Mouse (Mus musculus) liver, adult 2 months (tissue): ENCODE measurements at regions not wholly inside any gene's neighbourhood (a gene's known extent, or its start where the extent isn't known, plus 50 kb on each side); places are given as distances from the start of the nearest gene placed in this dataset.

Experiments
- DNase-seq: peaks from one replicate; pipeline ENCODE4 v3.0.0-alpha.2; 2011; ENCODE audit warnings: low read depth, low spot score; ENCODE audit errors: extremely low read depth
- H3K27ac ChIP-seq: fragments of 200-500 bp; replicated peaks from 2 replicates; pipeline ENCODE4 v1.5.1; 2012; ENCODE audit warnings: low read depth, mild to moderate bottlenecking, control low read depth, inconsistent platforms, low read length; ENCODE audit not compliant: insufficient read depth
- H3K27me3 ChIP-seq: fragments of 200-500 bp; 2 replicates; pipeline ENCODE4 v1.6.1; 2012; ENCODE audit warnings: mild to moderate bottlenecking, moderate library complexity, low read length, inconsistent platforms; ENCODE audit not compliant: control insufficient read depth, insufficient read depth
- H3K36me3 ChIP-seq: fragments of 200-500 bp; 2 replicates; pipeline ENCODE4 v1.6.1; 2012; ENCODE audit warnings: low read length, inconsistent platforms; ENCODE audit not compliant: control insufficient read depth, insufficient read depth
- H3K4me1 ChIP-seq: fragments of 200-500 bp; 2 replicates; pipeline ENCODE4 v1.6.1; 2011; ENCODE audit warnings: low read length; ENCODE audit not compliant: control insufficient read depth, insufficient read depth
- H3K4me3 ChIP-seq: fragments of 200-500 bp; 2 replicates; pipeline ENCODE4 v1.5.1; 2011; ENCODE audit warnings: low read depth, mild to moderate bottlenecking, control low read depth, low read length, moderate library complexity; ENCODE audit not compliant: insufficient read depth
- H3K79me2 ChIP-seq: fragments of 200-500 bp; 2 replicates; pipeline ENCODE4 v1.6.1; 2012; ENCODE audit warnings: inconsistent platforms, mild to moderate bottlenecking, low read length, moderate library complexity; ENCODE audit not compliant: control insufficient read depth, insufficient read depth
- H3K9ac ChIP-seq: fragments of 200-500 bp; 2 replicates; pipeline ENCODE4 v1.6.1; 2012; ENCODE audit warnings: low read depth, mild to moderate bottlenecking, control low read depth, inconsistent platforms, low read length
- CTCF ChIP-seq: fragments of 200-500 bp; IDR thresholded peaks from 2 replicates; pipeline ENCODE4 v1.5.1; 2011; ENCODE audit warnings: low read depth, low read length, control low read depth
- POLR2A ChIP-seq: fragments of 200-500 bp; IDR thresholded peaks from 2 replicates; pipeline ENCODE4 v1.6.1; 2011; ENCODE audit warnings: low read length, control low read depth; ENCODE audit not compliant: insufficient read depth; ENCODE audit errors: extremely low read depth
- WGBS: fragments of 180-500 bp; shearing (Covaris S2); methylation state at CpG from one replicate; pipeline ENCODE4 v1.1.7; 2018; 5-methylcytosine and 5-hydroxymethylcytosine counted together

DNA sequence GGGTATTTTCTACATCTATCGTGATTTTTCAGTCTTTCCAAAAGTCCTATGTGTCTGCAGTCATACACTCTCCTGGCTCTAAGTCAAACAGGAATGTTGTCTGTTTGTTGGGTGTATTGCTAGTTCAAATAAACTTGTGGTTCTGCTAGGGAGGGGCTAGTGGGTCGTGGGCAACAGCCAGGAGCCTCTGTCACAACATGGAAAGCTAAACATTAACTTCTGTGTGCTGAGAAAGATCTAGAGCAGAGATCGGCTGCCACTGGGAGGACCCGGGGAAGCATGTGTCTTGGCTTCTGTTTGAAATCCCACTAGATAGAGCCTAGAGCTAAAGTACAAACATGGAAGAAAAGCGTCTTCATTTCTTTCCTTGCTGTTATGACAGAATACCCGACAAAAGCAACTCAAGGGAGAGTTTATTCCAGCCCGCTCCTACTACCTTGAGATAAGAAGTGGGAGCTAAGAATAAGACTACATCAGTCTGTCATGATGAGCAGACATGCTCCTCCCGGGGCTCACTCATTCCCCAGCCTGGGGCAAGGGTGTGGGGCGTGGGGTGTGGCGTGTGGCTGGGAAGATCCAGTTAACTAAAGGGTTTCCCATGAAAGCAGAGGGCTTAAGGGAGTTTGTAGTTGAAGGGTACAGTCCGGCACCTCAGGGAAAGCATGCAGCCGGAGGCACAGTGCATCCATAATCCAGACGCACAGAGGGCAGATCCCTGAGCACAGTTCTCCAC, 190.7 kb downstream of the Rybp start:
- H3K4me3 ChIP-seq, result no peak overlapping the region
- no peak overlapping the region for H3K27ac ChIP-seq
- H3K36me3 ChIP-seq, result no peaks in the 10 kb centered on the region
- no peaks in the 10 kb centered on the region for H3K27me3 ChIP-seq
- 51% methylated on average over 13 of the region's 13 CpGs for WGBS
- no peak for TF ChIP-seq CTCF
- no peak for TF ChIP-seq POLR2A
- no peak overlapping the region for H3K9ac ChIP-seq
- H3K4me1 ChIP-seq, result peaks cover 7% of the 10 kb centered on the region
- peak; percentile 95 for DNase-seq
- H3K79me2 ChIP-seq, result no peaks in the 10 kb centered on the region

DNA sequence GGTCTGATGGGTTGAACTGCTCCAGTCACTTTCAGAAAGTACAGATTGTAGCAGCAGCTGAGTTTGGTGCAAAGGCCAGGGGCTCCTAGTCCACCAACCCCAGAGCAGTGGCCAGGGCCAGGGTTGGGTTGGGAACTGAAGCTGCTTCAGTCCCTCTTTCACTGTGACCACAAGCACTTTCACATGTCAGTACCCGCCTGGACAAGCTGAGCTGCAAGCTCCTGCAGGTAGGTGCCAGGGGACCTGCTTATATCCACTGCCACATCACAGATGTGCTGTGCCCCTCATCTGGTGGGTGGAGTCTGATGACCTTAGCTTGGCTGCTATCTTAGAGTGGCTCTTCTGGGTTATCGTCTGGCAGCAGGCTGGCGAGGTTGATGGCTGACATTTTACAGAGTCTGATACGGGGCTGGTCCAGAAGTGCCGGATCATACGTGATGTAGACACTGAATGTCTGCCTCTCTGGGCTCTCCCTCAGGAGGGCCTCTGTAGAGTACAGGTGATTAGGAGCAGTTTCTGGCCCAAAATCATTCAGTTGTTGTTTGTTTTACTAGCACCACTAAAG, 192.6 kb downstream of the Rybp start:
- TF ChIP-seq CTCF (no peak), POLR2A (no peak)
- H3K27me3 ChIP-seq, result no peaks in the 10 kb centered on the region
- WGBS, result 94% methylated on average over 6 of the region's 6 CpGs
- H3K4me1 ChIP-seq, result peaks cover 7% of the 10 kb centered on the region
- H3K9ac ChIP-seq, result no peak overlapping the region
- H3K4me3 ChIP-seq, result no peak overlapping the region
- no peaks in the 10 kb centered on the region for H3K36me3 ChIP-seq
- no peak overlapping the region for H3K27ac ChIP-seq
- no peaks in the 10 kb centered on the region for H3K79me2 ChIP-seq
- DNase-seq, result no peak

DNA sequence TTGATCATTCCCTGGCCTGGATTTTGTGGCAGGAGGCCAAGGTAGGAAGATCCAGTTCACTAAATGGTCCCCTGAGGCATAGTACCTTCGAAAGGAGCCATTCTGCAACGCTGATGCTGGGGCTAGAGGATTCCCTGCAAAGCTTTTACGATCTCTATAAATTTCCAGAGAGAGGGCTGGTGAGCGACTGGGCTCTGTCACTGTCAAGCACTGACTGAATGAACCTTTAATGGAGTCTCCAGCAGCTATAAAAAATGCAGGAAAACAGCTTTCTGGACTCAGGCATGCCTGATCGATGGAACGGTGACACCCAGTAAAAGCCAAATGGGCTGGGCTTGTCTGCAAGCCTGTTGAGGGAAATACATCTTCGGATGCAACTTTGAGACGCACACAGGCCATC, 194.4 kb downstream of the Rybp start:
- WGBS, result 86% methylated on average over 8 of the region's 8 CpGs
- H3K27me3 ChIP-seq, result no peaks in the 10 kb centered on the region
- H3K79me2 ChIP-seq, result no peaks in the 10 kb centered on the region
- no peak overlapping the region for H3K27ac ChIP-seq
- H3K9ac ChIP-seq, result no peak overlapping the region
- peaks cover 7% of the 10 kb centered on the region for H3K4me1 ChIP-seq
- H3K4me3 ChIP-seq, result no peak overlapping the region
- no peak for TF ChIP-seq CTCF
- no peak for TF ChIP-seq POLR2A
- no peaks in the 10 kb centered on the region for H3K36me3 ChIP-seq
- no peak for DNase-seq

DNA sequence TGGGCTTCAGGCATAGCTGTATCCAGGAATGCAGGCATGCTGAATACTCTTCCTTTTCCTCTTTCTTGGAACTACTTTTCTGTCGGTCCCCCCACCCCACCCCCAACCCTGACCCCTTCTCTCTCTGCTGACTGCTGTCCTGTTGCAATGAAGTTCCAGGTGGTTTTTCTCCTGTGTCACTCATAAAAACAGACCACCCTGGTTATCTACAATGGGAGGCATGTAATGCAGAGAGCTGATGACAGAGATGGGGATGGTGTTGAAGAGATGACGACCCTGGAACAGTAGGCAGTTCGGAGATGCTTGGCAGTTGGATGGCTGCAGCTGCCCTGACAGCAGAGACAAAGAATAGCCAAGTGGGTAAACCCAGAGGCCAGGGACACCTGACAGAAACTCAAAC, 195.5 kb downstream of the Rybp start:
- peaks cover 3% of the 10 kb centered on the region for H3K4me1 ChIP-seq
- DNase-seq, result no peak
- WGBS, result 84% methylated on average over 3 of the region's 3 CpGs
- no peaks in the 10 kb centered on the region for H3K79me2 ChIP-seq
- no peak overlapping the region for H3K9ac ChIP-seq
- H3K27ac ChIP-seq, result no peak overlapping the region
- no peaks in the 10 kb centered on the region for H3K36me3 ChIP-seq
- H3K4me3 ChIP-seq, result no peak overlapping the region
- TF ChIP-seq POLR2A (no peak), CTCF (no peak)
- H3K27me3 ChIP-seq, result no peaks in the 10 kb centered on the region

DNA sequence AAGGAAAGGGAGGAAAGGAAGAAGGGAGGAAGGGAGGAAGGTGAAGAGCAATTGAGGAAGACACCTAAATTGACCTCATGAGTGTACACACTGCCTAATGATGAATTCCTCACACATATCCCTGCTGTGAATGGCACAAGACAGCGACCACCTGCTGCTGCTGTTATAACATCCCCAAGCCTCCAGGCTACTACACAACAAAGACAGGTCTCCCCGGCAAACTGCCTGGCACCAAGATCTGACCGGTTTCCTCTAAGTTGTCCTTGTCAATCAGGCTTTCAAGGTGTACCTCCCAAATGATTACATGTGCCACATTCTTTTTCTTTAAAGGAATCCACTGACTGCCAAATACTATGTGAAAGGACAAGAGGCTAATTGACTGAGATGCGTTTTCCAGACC, 198.7 kb downstream of the Rybp start:
- Histone ChIP-seq H3K27ac (no peak overlapping the region), H3K36me3 (no peaks in the 10 kb centered on the region), H3K79me2 (no peaks in the 10 kb centered on the region), H3K9ac (no peak overlapping the region), H3K4me3 (no peak overlapping the region), H3K4me1 (no peaks in the 10 kb centered on the region), H3K27me3 (no peaks in the 10 kb centered on the region)
- WGBS, result 85% methylated on average over 4 of the region's 4 CpGs
- TF ChIP-seq CTCF (no peak), POLR2A (no peak)
- DNase-seq, result no peak

DNA sequence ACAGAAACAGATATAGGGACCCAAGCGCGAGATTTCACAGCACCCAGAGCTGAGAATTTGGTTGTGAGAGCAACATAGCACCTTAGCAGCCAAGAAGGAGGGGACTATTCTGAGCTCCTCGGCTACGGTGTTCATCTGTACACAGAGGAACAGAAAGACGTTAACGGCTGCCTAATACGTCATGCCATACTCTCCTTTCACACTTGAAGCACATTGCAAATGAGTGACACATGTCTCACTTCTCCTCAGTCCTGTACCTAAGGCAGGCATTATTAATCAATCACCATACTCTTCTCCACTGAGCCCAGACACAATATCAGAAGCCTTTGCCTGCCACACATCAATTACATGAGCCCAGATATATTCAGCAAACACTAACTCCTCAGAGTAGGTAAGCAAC, 200.5 kb downstream of the Rybp start:
- H3K27me3 ChIP-seq, result no peaks in the 10 kb centered on the region
- no peak for TF ChIP-seq CTCF
- 94% methylated on average over 7 of the region's 7 CpGs for WGBS
- no peak overlapping the region for H3K4me3 ChIP-seq
- H3K79me2 ChIP-seq, result no peaks in the 10 kb centered on the region
- no peak for DNase-seq
- no peaks in the 10 kb centered on the region for H3K36me3 ChIP-seq
- H3K4me1 ChIP-seq, result no peaks in the 10 kb centered on the region
- no peak overlapping the region for H3K27ac ChIP-seq
- H3K9ac ChIP-seq, result no peak overlapping the region
